In the genomic region with DNA sequence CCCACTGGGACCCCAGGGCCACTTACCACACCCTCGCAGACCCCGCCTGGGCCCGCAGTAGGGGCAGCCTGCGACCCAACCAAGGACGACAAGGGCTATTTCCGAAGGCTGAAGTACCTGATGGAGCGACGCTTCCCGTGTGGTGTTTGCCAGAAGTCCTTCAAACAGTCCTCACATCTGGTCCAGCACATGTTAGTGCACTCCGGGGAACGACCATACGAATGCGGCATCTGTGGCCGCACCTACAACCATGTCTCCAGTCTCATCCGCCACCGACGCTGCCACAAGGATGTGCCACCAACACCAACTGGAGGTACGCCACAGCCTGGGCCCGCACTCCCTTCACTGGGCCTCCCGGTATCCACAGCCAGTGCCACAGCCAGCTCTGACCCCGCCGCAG, we compare ENCODE assay signal across 33 mouse cellular contexts. TPM values are rescaled to one million over a fixed set of nuclear protein-coding genes. Genes with fewer than 3 reads are reported as not detected.
A peak's percentile ranks its signal among the peaks of the same experiment; 100 is the strongest.
DNase-seq lines count a peak whose midpoint lies in the region; ATAC-seq and TF ChIP-seq lines count a peak whose summit lies in the region.
"Had no signal": no experiment of that assay in that cellular context is flagged by ENCODE, and none has a peak within 500 bp of the region (broad histone marks: within the 10 kb centered on the region; RNA-seq: fewer than 3 reads in every experiment).

No protein-coding gene starts in this region.

- in situ Hi-C loops in ES-E14 (cut with MboI; ENCODE audit: low sequenced_read_pairs in 2 of 2, unreplicated experiment in 2 of 2), result no loop called here

- no peak overlapping the region for H3K27ac ChIP-seq in liver, embryonic 11.5 days (ENCODE audit: low read depth, low read length)
- no peak overlapping the region for H3K27ac ChIP-seq in liver, postnatal 0 days (ENCODE audit: low read depth)
- no peak overlapping the region for H3K27ac ChIP-seq in ES-E14 (ENCODE audit: insufficient read depth, low read depth, low read length, poor library complexity, severe bottlenecking)
- H3K27ac ChIP-seq in limb, embryonic 11.5 days (replicated peaks; ENCODE audit: low read depth, low read length), result no peak overlapping the region
- H3K27ac ChIP-seq in hindbrain, postnatal 0 days, result no peak overlapping the region
- H3K27ac ChIP-seq: embryonic facial prominence, embryonic 15.5 days; hindbrain, embryonic 12.5 days; left cerebral cortex, adult 2 months; liver, embryonic 13.5 days had no signal

- ATAC-seq in liver, embryonic 11.5 days (replicated peaks; ENCODE audit: low FRiP score), result 0 out of 2 replicates have a peak, but pooled peaks have one; percentile 40
- ATAC-seq in liver, postnatal 0 days, result no peak
- no peak for ATAC-seq in limb, embryonic 11.5 days (ENCODE audit: insufficient number of reproducible peaks, low FRiP score, low TSS enrichment, low read depth)
- no peak for ATAC-seq in hindbrain, postnatal 0 days
- ATAC-seq: CD4-positive, CD25-positive, alpha-beta regulatory T cell, adult 4 months had no signal

- WGBS in liver, embryonic 11.5 days, result 94% methylated on average over 22 of the region's 22 CpGs
- WGBS in liver, postnatal 0 days (ENCODE audit: insufficient replicate concordance), result 95% methylated on average over 22 of the region's 22 CpGs
- WGBS in limb, embryonic 11.5 days, result 93% methylated on average over 22 of the region's 22 CpGs
- 95% methylated on average over 22 of the region's 22 CpGs for WGBS in hindbrain, postnatal 0 days

- TF ChIP-seq CTCF in liver, postnatal 0 days (IDR thresholded peaks at IDR 0.05; ENCODE audit: low read depth), result no peak
- TF ChIP-seq CTCF in hindbrain, postnatal 0 days (IDR thresholded peaks at IDR 0.05; ENCODE audit: low read depth), result no peak

- H3K36me3 ChIP-seq in liver, embryonic 11.5 days (ENCODE audit: control insufficient read depth, insufficient read depth, low read length), result peaks cover 70% of the 10 kb centered on the region
- H3K36me3 ChIP-seq in liver, postnatal 0 days (replicated peaks; ENCODE audit: insufficient read depth, low read length), result peaks cover 50% of the 10 kb centered on the region
- peaks cover 9% of the 10 kb centered on the region; the same call in 1 of the 2 replicates for H3K36me3 ChIP-seq in ES-E14 (ENCODE audit: control insufficient read depth, insufficient read depth, low read length, poor library complexity, severe bottlenecking)
- H3K36me3 ChIP-seq in limb, embryonic 11.5 days (ENCODE audit: control insufficient read depth, insufficient read depth, low read length), result peaks cover 68% of the 10 kb centered on the region
- H3K36me3 ChIP-seq in hindbrain, postnatal 0 days (ENCODE audit: insufficient read depth, low read length), result peaks cover 41% of the 10 kb centered on the region

- H3K9me3 ChIP-seq in liver, embryonic 11.5 days (ENCODE audit: control insufficient read depth, low read length), result peaks cover 32% of the 10 kb centered on the region
- H3K9me3 ChIP-seq in liver, postnatal 0 days (ENCODE audit: low read length), result peaks cover 29% of the 10 kb centered on the region
- no peaks in the 10 kb centered on the region for H3K9me3 ChIP-seq in ES-E14 (ENCODE audit: control insufficient read depth, insufficient read depth, low read depth, low read length)
- peaks cover 40% of the 10 kb centered on the region for H3K9me3 ChIP-seq in limb, embryonic 11.5 days (ENCODE audit: control insufficient read depth, low read length)
- H3K9me3 ChIP-seq in hindbrain, postnatal 0 days (ENCODE audit: low read length), result 0 out of 2 replicates have a peak, but pooled peaks cover 5% of the 10 kb centered on the region

- intact Hi-C loops in heart, postnatal 10 days (cut with DNase I), result no loop called here

- H3K9ac ChIP-seq in liver, embryonic 11.5 days (ENCODE audit: low read depth, low read length), result no peak overlapping the region
- H3K9ac ChIP-seq in liver, postnatal 0 days (replicated peaks), result no peak overlapping the region
- peak overlapping the region; percentile 50; the same call in 1 of the 2 replicates for H3K9ac ChIP-seq in ES-E14 (ENCODE audit: insufficient read depth, low read depth, low read length, poor library complexity, severe bottlenecking)
- H3K9ac ChIP-seq in limb, embryonic 11.5 days (ENCODE audit: low read length), result no peak overlapping the region
- H3K9ac ChIP-seq in hindbrain, postnatal 0 days (replicated peaks; ENCODE audit: low read length), result no peak overlapping the region
- H3K9ac ChIP-seq: embryonic facial prominence, embryonic 15.5 days; hindbrain, embryonic 12.5 days; liver, embryonic 13.5 days; lung, embryonic 14.5 days had no signal

- H3K27me3 ChIP-seq in liver, embryonic 11.5 days (replicated peaks; ENCODE audit: control insufficient read depth, insufficient read depth, low read length), result no peaks in the 10 kb centered on the region
- no peaks in the 10 kb centered on the region for H3K27me3 ChIP-seq in liver, postnatal 0 days (ENCODE audit: insufficient read depth, low read length)
- H3K27me3 ChIP-seq in limb, embryonic 11.5 days (ENCODE audit: control insufficient read depth, insufficient read depth, low read length), result no peaks in the 10 kb centered on the region
- no peaks in the 10 kb centered on the region for H3K27me3 ChIP-seq in hindbrain, postnatal 0 days (ENCODE audit: insufficient read depth, low read length)
- H3K27me3 ChIP-seq: embryonic facial prominence, embryonic 15.5 days; hindbrain, embryonic 12.5 days; liver, embryonic 13.5 days had no signal

- H3K4me2 ChIP-seq in liver, embryonic 11.5 days, result no peak overlapping the region
- H3K4me2 ChIP-seq in liver, postnatal 0 days (ENCODE audit: low read depth, low read length), result no peak overlapping the region
- H3K4me2 ChIP-seq in limb, embryonic 11.5 days (ENCODE audit: low read depth, severe bottlenecking), result no peak overlapping the region
- no peak overlapping the region for H3K4me2 ChIP-seq in hindbrain, postnatal 0 days (ENCODE audit: low read depth, low read length)
- H3K4me2 ChIP-seq: embryonic facial prominence, embryonic 15.5 days; heart, embryonic 11.5 days; hindbrain, embryonic 12.5 days; liver, embryonic 13.5 days; lung, embryonic 14.5 days had no signal

- no peak overlapping the region for H3K4me3 ChIP-seq in liver, embryonic 11.5 days (ENCODE audit: low read depth, low read length)
- no peak overlapping the region for H3K4me3 ChIP-seq in liver, postnatal 0 days (ENCODE audit: low read depth, low read length)
- H3K4me3 ChIP-seq in ES-E14 (ENCODE audit: insufficient read depth in 1 of 2, low read depth in 1 of 2, low read length in 2 of 2, poor library complexity in 1 of 2, severe bottlenecking in 1 of 2), result peak overlapping the region; percentile 59 to 63
- H3K4me3 ChIP-seq in limb, embryonic 11.5 days (ENCODE audit: low read depth, low read length), result peak overlapping the region; percentile 8; the same call in 1 of the 2 replicates
- no peak overlapping the region for H3K4me3 ChIP-seq in hindbrain, postnatal 0 days (ENCODE audit: low read length)
- H3K4me3 ChIP-seq: embryonic facial prominence, embryonic 15.5 days; hindbrain, embryonic 12.5 days; left cerebral cortex, adult 2 months; liver, embryonic 13.5 days had no signal

- no peak for TF ChIP-seq EP300 in liver, postnatal 0 days (IDR thresholded peaks at IDR 0.05; ENCODE audit: low read depth)

- H3K4me1 ChIP-seq in liver, embryonic 11.5 days (replicated peaks; ENCODE audit: control insufficient read depth, insufficient read depth, low read length), result no peaks in the 10 kb centered on the region
- no peaks in the 10 kb centered on the region for H3K4me1 ChIP-seq in liver, postnatal 0 days (ENCODE audit: insufficient read depth)
- peaks cover 0 to 13% of the 10 kb centered on the region in 2 experiments; a peak in 1 of 4 replicates for H3K4me1 ChIP-seq in ES-E14 (ENCODE audit: control insufficient read depth in 2 of 2, insufficient read depth in 2 of 2, low read length in 2 of 2, poor library complexity in 1 of 2)
- H3K4me1 ChIP-seq in limb, embryonic 11.5 days (ENCODE audit: control insufficient read depth, insufficient read depth, low read length), result no peaks in the 10 kb centered on the region
- H3K4me1 ChIP-seq in hindbrain, postnatal 0 days (ENCODE audit: insufficient read depth, low read length), result no peaks in the 10 kb centered on the region
- H3K4me1 ChIP-seq: embryonic facial prominence, embryonic 15.5 days; hindbrain, embryonic 12.5 days had no signal

- peak; percentile 91 for DNase-seq in heart, adult 11 months
- DNase-seq in heart, postnatal 10 days, result no peak
- DNase-seq in liver, embryonic 11.5 days (ENCODE audit: low spot score), result no peak
- DNase-seq in liver, postnatal 0 days, result no peak
- DNase-seq in ES-E14 (ENCODE audit: low read depth, low spot score) (no peak), liver (no peak)
- DNase-seq in limb, embryonic 11.5 days (ENCODE audit: low spot score), result no peak
- no peak for DNase-seq in hindbrain, postnatal 0 days (ENCODE audit: low spot score)
- DNase-seq: adrenal gland, postnatal 10 days; cerebellum, adult 18-20 months; cerebellum, postnatal 36 days; embryo, embryonic 11 days; gastrocnemius, postnatal 10 days; kidney, adult 11 months; left cerebral cortex, postnatal 4 days; liver, embryonic 13.5 days; lung, embryonic 14.5 days; lung, postnatal 36 days had no signal

RNA-seq across cellular contexts. Expression of a gene that starts 4.4 kb away (rescaled TPM):
- total RNA-seq in heart, postnatal 10 days (2021), result not detected
- polyA plus RNA-seq in liver, embryonic 11.5 days (2014; fragmentation: Nextera tagmentation; extraction: Ambion mirVana), result 0.22 TPM in 1 of 2 replicates, not detected in the other
- not detected in 2 replicates for polyA plus RNA-seq in liver, postnatal 0 days (2015; fragmentation: Nextera tagmentation; extraction: Ambion mirVana)
- total RNA-seq in ES-E14 (2012; rRNA removed), result not detected in 2 replicates
- polyA plus RNA-seq in limb, embryonic 11.5 days (2014; fragmentation: Nextera tagmentation; extraction: Ambion mirVana), result not detected in 2 replicates
- total RNA-seq in hindbrain, postnatal 0 days (2014; rRNA removed), result not detected in 2 replicates
- not detected in 2 replicates for polyA plus RNA-seq in hindbrain, postnatal 0 days (2015; fragmentation: Nextera tagmentation; extraction: Ambion mirVana)
- total RNA-seq: adrenal gland, postnatal 10 days; layer of hippocampus, postnatal 10 days; left cerebral cortex, adult 2 months; left cerebral cortex, postnatal 4 days; monocyte, adult 5-6 weeks had no signal
- polyA plus RNA-seq: CD4-positive, CD25-positive, alpha-beta regulatory T cell, adult 4 months; embryonic facial prominence, embryonic 15.5 days; forebrain, embryonic 16.5 days; heart, embryonic 11.5 days; heart, postnatal 0 days; hindbrain, embryonic 12.5 days; large intestine, adult 2 months; lung, embryonic 14.5 days; neural tube, embryonic 11.5 days; spleen, adult 2 months; testis, adult 2 months; urinary bladder, adult 2 months had no signal

RNA-seq across cellular contexts. Expression of a gene that starts 8.7 kb away (rescaled TPM):
- total RNA-seq in heart, postnatal 10 days (2021), result 1 to 10 TPM; 5.9 to 7.3 TPM
- polyA plus RNA-seq in liver, embryonic 11.5 days (2014; fragmentation: Nextera tagmentation; extraction: Ambion mirVana), result 2.4 and 2.6 TPM in 2 replicates
- 1.9 and 2.4 TPM in 2 replicates for polyA plus RNA-seq in liver, postnatal 0 days (2015; fragmentation: Nextera tagmentation; extraction: Ambion mirVana)
- 0.58 and 0.71 TPM in 2 replicates for total RNA-seq in ES-E14 (2012; rRNA removed)
- polyA plus RNA-seq in limb, embryonic 11.5 days (2014; fragmentation: Nextera tagmentation; extraction: Ambion mirVana), result 2.7 and 4.1 TPM in 2 replicates
- 6.0 and 6.8 TPM in 2 replicates for total RNA-seq in hindbrain, postnatal 0 days (2014; rRNA removed)
- polyA plus RNA-seq in hindbrain, postnatal 0 days (2015; fragmentation: Nextera tagmentation; extraction: Ambion mirVana), result 4.5 and 5.6 TPM in 2 replicates

RNA-seq across cellular contexts. Expression of a gene that starts 9.2 kb away (rescaled TPM):
- total RNA-seq in heart, postnatal 10 days (2021), result under 1 TPM; 0.26 to 0.32 TPM
- polyA plus RNA-seq in liver, embryonic 11.5 days (2014; fragmentation: Nextera tagmentation; extraction: Ambion mirVana), result 4.1 and 5.2 TPM in 2 replicates
- polyA plus RNA-seq in liver, postnatal 0 days (2015; fragmentation: Nextera tagmentation; extraction: Ambion mirVana), result 0.12 TPM in 1 of 2 replicates, not detected in the other
- 7.5 and 11.2 TPM in 2 replicates for total RNA-seq in ES-E14 (2012; rRNA removed)
- polyA plus RNA-seq in limb, embryonic 11.5 days (2014; fragmentation: Nextera tagmentation; extraction: Ambion mirVana), result 12.5 and 14.4 TPM in 2 replicates
- total RNA-seq in hindbrain, postnatal 0 days (2014; rRNA removed), result 39.6 and 76.5 TPM in 2 replicates
- polyA plus RNA-seq in hindbrain, postnatal 0 days (2015; fragmentation: Nextera tagmentation; extraction: Ambion mirVana), result 61.6 and 62.1 TPM in 2 replicates
- total RNA-seq: granulocyte monocyte progenitor cell, adult 5-6 weeks; monocyte, adult 5-6 weeks had no signal

RNA-seq across cellular contexts. Expression of a gene that starts 9.4 kb away (rescaled TPM):
- 10 to 100 TPM; 22.4 to 23.2 TPM for total RNA-seq in heart, postnatal 10 days (2021)
- 3.5 and 4.5 TPM in 2 replicates for polyA plus RNA-seq in liver, embryonic 11.5 days (2014; fragmentation: Nextera tagmentation; extraction: Ambion mirVana)
- 1.2 and 1.3 TPM in 2 replicates for polyA plus RNA-seq in liver, postnatal 0 days (2015; fragmentation: Nextera tagmentation; extraction: Ambion mirVana)
- 12.9 and 18.4 TPM in 2 replicates for total RNA-seq in ES-E14 (2012; rRNA removed)
- polyA plus RNA-seq in limb, embryonic 11.5 days (2014; fragmentation: Nextera tagmentation; extraction: Ambion mirVana), result 7.5 and 8.2 TPM in 2 replicates
- total RNA-seq in hindbrain, postnatal 0 days (2014; rRNA removed), result 41.5 and 43.2 TPM in 2 replicates
- 5.4 TPM in 2 replicates for polyA plus RNA-seq in hindbrain, postnatal 0 days (2015; fragmentation: Nextera tagmentation; extraction: Ambion mirVana)

RNA-seq across cellular contexts. Expression of a gene that starts 14.2 kb away (rescaled TPM):
- total RNA-seq in heart, postnatal 10 days (2021), result not detected
- polyA plus RNA-seq in liver, embryonic 11.5 days (2014; fragmentation: Nextera tagmentation; extraction: Ambion mirVana), result 1.8 and 3.3 TPM in 2 replicates
- 1.8 and 2.1 TPM in 2 replicates for polyA plus RNA-seq in liver, postnatal 0 days (2015; fragmentation: Nextera tagmentation; extraction: Ambion mirVana)
- not detected in 2 replicates for total RNA-seq in ES-E14 (2012; rRNA removed)
- polyA plus RNA-seq in limb, embryonic 11.5 days (2014; fragmentation: Nextera tagmentation; extraction: Ambion mirVana), result 0.45 and 1.4 TPM in 2 replicates
- not detected in 2 replicates for total RNA-seq in hindbrain, postnatal 0 days (2014; rRNA removed)
- polyA plus RNA-seq in hindbrain, postnatal 0 days (2015; fragmentation: Nextera tagmentation; extraction: Ambion mirVana), result 2.3 and 3.0 TPM in 2 replicates
- total RNA-seq: adrenal gland, postnatal 10 days; gastrocnemius, postnatal 10 days; layer of hippocampus, postnatal 10 days; left cerebral cortex, adult 2 months; left cerebral cortex, postnatal 4 days; monocyte, adult 5-6 weeks had no signal
- polyA plus RNA-seq: embryonic facial prominence, embryonic 15.5 days; forebrain, embryonic 16.5 days; large intestine, adult 2 months; lung, embryonic 14.5 days; spleen, adult 2 months; testis, adult 2 months had no signal

Comparison
In these comparisons a context has a peak if more than half of its experiments do, and no peak if none do; other contexts are left out.
1. H3K4me3 ChIP-seq: peak in ES-E14 (2 of 2) and limb, embryonic 11.5 days (single experiment); none in liver, embryonic 11.5 days (single experiment), liver, postnatal 0 days (single experiment) and hindbrain, postnatal 0 days (single experiment).